Mouse (Mus musculus) urinary bladder, postnatal 4 days (tissue): Measurements from ENCODE around the gene Chd5.

Experiments
- DNase-seq, 2 experiments: peaks; one replicate each; pipeline ENCODE4 v3.0.0; 2021 to 2022; ENCODE audit warnings: low spot score in 2 of 2

Gene Chd5

DNA sequence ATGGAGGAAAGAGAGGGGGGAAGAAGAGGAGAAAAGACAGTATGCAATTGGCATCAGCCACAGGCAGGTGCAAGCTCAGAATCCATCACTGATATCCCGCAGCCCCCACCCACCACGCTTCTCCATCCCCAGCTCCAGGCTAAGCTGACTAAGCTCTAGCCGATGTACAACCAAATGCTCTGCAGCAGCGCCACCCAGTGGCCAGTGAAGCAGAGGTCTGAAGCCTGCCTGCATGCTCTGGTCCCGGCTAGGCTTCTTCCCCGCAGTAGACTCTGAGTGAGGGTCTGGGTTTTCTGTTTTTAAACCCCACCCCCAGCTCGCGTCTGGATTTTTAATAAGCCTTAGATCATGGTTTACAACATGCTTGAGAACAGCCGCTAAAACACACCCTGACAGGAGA lies 96.4 kb downstream of the Chd5 start:
- peak; percentile 75 to 93 for DNase-seq

DNA sequence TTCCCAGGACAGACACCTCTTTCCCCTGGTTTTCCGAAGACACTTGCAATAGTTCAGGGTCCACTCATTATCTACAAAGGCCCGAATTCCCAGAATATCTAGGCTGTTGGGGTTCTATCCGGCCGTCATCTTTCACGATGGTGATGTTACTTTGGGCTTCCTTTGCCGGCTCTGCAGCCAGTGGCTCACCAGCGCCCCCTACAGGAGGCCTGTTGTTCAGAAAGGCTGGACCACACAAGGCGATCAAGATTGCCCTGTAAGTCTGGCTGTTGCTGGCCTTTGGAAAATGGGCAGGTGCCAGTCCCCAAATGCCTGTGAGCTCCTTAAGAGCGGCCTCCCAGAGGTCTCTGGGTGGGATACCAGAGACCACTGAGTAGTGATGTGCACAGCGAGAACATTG lies 96.8 kb downstream of the Chd5 start:
- DNase-seq: peak; percentile 44 to 86
